Mouse (Mus musculus): ENCODE results near the gene Evl. TPM values are rescaled to one million over a fixed set of nuclear protein-coding genes. Genes with fewer than 3 reads are reported as not detected.

The Evl gene
- total RNA-seq, 1 experiment from 2014 or later = 10.3 TPM

- peak; percentile 26 for ATAC-seq (replicated peaks; ENCODE audit: low read depth, poor library complexity, severe bottlenecking)
These were observed 81.0 kb downstream of the Evl start for GRCm38 (mm10) chr12:108635501-108635900.

GRCm38 (mm10) chr12:108637440-108637839, 82.9 kb downstream of the Evl start:
- ATAC-seq (replicated peaks; ENCODE audit: low read depth, poor library complexity, severe bottlenecking) = no peak

DNA sequence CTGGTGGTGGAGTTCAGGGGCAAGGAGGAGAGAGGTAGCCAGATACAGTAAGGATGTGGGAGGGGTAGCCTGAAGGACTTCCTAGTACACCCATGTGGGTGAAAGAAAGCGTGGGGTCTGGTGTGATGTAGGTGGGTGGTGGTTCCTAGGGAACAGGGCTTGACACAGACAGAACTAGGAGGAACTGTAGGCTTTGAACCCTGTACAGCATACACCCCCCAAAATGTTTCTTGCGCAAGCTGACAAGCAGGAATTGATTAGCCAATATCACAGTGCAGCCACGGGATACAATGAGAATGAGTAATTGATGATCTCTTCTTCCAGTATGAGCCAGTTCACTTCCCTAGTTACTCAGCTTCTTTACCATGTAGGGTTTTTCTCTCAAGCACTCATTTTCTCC, 84.6 kb downstream of the Evl start:
- peak; percentile 56 for ATAC-seq (replicated peaks; ENCODE audit: low read depth, poor library complexity, severe bottlenecking)

DNA sequence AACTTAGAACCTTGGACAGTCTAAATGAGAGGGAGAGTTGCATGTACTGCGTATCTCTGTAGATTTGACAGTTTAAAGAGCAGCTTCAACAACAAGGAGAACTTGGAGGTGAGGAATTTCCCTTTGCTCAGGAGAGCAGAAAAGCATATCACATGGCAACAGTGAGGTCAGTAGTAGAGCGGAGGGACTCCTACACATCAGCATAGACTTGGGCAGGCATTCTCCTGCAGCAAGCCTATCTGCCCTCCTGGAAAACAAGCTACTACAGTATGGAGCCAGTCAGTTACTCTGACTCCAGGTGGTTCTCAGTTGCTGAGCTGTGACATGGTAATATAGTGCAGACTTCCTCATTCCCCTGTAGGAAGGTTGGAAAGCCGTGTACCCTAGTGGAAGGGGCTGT, 87.5 kb downstream of the Evl start:
- no peak for ATAC-seq (replicated peaks; ENCODE audit: low read depth, poor library complexity, severe bottlenecking)

GRCm38 (mm10) chr12:108646234-108646633, 91.7 kb downstream of the Evl start:
- no peak for ATAC-seq (replicated peaks; ENCODE audit: low read depth, poor library complexity, severe bottlenecking)

DNA sequence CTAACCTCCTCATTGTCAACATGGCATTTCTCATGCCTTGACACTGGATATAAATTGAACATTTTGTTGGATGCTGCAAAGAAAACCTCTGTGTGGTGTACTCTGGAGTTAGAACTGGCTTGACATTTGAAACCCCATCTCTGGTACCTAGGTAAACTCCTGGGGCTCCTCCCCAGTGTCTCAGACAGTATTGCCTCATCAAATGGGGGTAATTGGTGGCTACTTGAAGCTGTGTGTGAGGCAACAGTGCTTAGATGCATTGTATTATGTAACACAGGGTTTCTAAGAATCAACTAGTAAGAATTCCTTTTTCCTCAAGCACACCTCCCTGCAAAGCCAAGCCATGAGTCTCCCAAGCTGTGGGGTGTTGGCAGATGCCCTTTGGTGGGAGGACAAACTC, 93.3 kb downstream of the Evl start:
- peak; percentile 59 for ATAC-seq (replicated peaks; ENCODE audit: low read depth, poor library complexity, severe bottlenecking)

GRCm38 (mm10) chr12:108651053-108651660, 96.6 kb downstream of the Evl start:
- no peak for ATAC-seq (replicated peaks; ENCODE audit: low read depth, poor library complexity, severe bottlenecking)

DNA sequence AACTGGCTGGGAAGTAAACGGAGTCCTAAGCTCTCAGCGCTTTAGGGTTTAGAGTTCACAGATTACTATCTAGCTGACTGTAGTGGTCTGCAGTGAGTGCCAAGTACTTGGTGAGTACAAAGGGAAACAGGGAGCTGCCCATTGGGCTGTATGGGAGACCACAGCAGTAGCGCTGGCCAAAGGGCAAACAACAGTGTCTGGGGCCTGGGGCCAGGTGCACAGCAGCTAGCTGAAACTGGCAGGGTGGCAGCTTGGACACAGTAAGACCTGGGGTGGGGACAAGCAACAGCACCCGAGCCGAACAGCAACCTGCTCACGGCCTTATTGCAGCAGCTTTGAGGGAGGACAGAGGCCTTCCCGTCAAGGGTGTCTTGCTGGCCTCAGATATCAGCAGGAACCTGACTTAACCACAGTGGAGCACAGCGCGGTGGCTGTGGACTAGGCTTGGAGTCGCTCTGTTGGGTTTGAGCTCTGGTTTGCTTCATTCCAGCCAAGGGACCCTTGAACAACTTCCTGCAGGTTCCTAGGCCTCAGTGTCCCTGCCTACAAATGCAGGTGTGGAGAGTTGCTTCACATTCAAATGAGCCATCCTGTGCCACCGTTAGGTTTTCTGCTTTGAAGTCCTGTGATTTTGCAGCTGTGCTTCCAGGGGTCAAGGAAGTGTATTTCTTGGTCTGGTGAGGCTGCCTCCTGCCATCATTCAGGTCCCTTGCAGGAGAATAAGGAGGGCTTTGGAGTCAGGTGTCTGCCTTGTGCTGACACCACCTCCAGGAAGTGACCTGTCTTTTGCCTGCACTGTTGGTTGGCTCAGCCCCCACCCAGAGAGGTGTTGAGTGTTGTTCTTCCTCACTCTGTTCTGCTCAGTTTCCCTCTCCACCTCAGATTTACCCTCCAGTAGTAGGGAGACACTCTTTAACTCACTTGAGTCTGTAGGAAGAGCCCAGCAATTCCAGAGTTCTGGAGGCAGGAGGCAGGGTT, 99.1 kb downstream of the Evl start:
- ATAC-seq (replicated peaks; ENCODE audit: low read depth, poor library complexity, severe bottlenecking) = peak; percentile 87

DNA sequence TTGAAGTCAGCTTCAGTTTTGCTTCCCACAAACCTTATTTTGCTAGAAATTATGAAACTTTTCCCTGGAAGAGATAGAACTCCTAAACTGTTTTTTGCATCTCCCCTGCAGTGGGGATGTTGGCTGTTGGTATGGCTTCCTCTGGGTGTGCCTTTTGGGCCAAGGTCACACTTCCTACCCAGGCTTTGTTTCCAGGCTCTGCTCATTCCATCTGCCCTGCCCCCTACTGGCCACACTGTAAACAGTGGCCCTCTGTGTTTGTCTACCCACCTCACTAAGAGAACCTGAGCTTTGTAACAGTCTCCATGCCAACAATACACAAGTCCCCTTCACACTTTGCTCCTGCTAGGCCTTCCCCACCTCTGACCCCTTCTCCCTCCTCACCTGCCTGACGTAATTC, 102.8 kb downstream of the Evl start:
- ATAC-seq (replicated peaks; ENCODE audit: low read depth, poor library complexity, severe bottlenecking) = peak; percentile 66

- no peak for ATAC-seq (replicated peaks; ENCODE audit: low read depth, poor library complexity, severe bottlenecking)
These were observed 114.2 kb downstream of the Evl start for GRCm38 (mm10) chr12:108668606-108669235.

DNA sequence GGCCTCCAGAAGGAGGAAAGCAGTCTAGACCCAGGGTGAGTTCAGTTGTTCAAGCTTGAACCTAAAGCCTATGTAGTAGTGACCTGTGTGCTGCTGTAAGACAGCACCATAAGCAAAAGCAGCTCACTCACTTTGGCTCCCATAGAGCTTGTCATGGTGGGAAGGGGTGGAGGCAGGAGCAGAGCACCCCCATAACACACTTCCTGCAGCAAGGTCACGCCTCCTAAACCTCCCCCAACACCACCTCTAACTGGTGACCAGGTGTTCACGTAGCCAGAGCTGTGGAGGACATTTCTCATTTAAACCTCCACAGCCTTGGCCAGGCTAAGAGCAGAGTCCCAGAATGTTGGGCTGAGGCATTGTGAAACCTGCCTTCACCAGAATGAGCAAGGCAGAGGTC, 117.0 kb downstream of the Evl start:
- ATAC-seq (replicated peaks; ENCODE audit: low read depth, poor library complexity, severe bottlenecking) = no peak

GRCm38 (mm10) chr12:108672908-108673307, 118.4 kb downstream of the Evl start:
- no peak for ATAC-seq (replicated peaks; ENCODE audit: low read depth, poor library complexity, severe bottlenecking)

- ATAC-seq (replicated peaks; ENCODE audit: low read depth, poor library complexity, severe bottlenecking) = no peak
These were observed 119.0 kb downstream of the Evl start for GRCm38 (mm10) chr12:108673546-108673945.

DNA sequence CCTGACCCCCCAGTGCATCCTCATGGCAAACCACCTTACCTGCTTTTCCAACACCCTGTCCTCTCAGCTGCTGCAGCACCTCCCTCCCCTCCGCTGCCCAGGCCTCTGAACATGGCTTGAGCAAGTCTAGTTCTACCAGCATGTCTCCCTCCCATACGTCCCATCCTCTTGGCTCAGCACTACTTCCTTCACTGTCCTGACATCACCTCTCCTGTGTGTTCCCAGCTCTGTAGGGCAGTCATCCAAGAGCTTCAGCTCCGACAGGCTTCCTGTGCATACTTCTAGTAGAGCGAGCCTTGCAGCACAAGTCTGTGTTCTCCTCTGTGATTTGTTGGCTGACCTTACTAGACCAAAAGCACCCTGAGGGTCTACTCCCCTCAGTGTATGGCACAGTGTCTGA, 120.0 kb downstream of the Evl start:
- ATAC-seq (replicated peaks; ENCODE audit: low read depth, poor library complexity, severe bottlenecking) = no peak

DNA sequence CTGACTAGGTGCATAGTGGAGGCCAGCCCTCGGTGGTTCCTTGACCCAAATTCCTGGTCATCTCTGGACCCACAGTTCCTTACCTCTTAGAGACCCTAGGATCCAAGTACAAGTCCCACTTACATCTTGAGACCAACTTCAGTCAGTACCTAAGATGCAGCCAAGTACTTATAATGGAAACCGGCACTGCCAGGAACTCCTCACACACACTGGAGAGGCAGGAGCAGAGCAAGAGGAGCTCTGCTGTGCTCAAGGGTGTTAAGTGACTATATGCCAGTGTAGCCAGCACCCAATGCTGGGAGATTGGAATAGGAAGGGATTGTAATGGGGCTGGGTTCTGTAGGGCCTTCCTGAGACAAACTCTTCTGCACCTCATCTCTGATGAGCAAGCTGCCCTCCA, 120.4 kb downstream of the Evl start:
- no peak for ATAC-seq (replicated peaks; ENCODE audit: low read depth, poor library complexity, severe bottlenecking)

GRCm38 (mm10) chr12:108675614-108676401, 121.3 kb downstream of the Evl start:
- no peak for ATAC-seq (replicated peaks; ENCODE audit: low read depth, poor library complexity, severe bottlenecking)

GRCm38 (mm10) chr12:108677116-108677515, 122.6 kb downstream of the Evl start:
- ATAC-seq (replicated peaks; ENCODE audit: low read depth, poor library complexity, severe bottlenecking) = no peak

GRCm38 (mm10) chr12:108678366-108678765, 123.8 kb downstream of the Evl start:
- ATAC-seq (replicated peaks; ENCODE audit: low read depth, poor library complexity, severe bottlenecking) = no peak

- ATAC-seq (replicated peaks; ENCODE audit: low read depth, poor library complexity, severe bottlenecking) = no peak
These were observed 126.3 kb downstream of the Evl start for GRCm38 (mm10) chr12:108680861-108681260.

Measured in common myeloid progenitor, adult 5-6 weeks (primary cell).